Mouse (Mus musculus) kidney, embryonic 16.5 days (tissue): ENCODE measurements at regions not wholly inside any gene's neighbourhood (a gene's known extent, or its start where the extent isn't known, plus 50 kb on each side); places are given as distances from the start of the nearest gene placed in this dataset.

Source experiments
- ATAC-seq: fragments of 200-750 bp; cut with Nextera tagmentation; 2 replicates; pipeline ENCODE4 v1.8.0; 2017; ENCODE audit warnings: moderate TSS enrichment; ENCODE audit not compliant: low FRiP score, low TSS enrichment
- H3K27ac ChIP-seq: fragments of 300-500 bp; sonication (generic); 2 replicates; pipeline ENCODE4 v1.5.1; 2014; ENCODE audit warnings: low read length
- H3K27me3 ChIP-seq: fragments of 300-500 bp; sonication (generic); 2 replicates; pipeline ENCODE4 v1.6.1; 2014; ENCODE audit warnings: low read length, control low read depth, mixed read lengths; ENCODE audit not compliant: insufficient read depth
- H3K36me3 ChIP-seq: fragments of 300-500 bp; sonication (generic); 2 replicates; pipeline ENCODE4 v1.6.1; 2014; ENCODE audit warnings: low read length, control low read depth, mixed read lengths; ENCODE audit not compliant: insufficient read depth
- H3K4me1 ChIP-seq: fragments of 300-500 bp; sonication (generic); 2 replicates; pipeline ENCODE4 v1.6.1; 2014; ENCODE audit warnings: low read length, control low read depth, mixed read lengths; ENCODE audit not compliant: insufficient read depth
- H3K4me2 ChIP-seq: fragments of 300-500 bp; sonication (generic); replicated peaks from 2 replicates; pipeline ENCODE4 v1.6.1; 2014; ENCODE audit warnings: low read depth, low read length
- H3K4me3 ChIP-seq: fragments of 300-500 bp; sonication (generic); 2 replicates; pipeline ENCODE4 v1.5.1; 2014; ENCODE audit warnings: mild to moderate bottlenecking, low read length
- H3K9ac ChIP-seq: fragments of 300-500 bp; sonication (generic); replicated peaks from 2 replicates; pipeline ENCODE4 v1.6.1; 2014; ENCODE audit warnings: low read length
- H3K9me3 ChIP-seq: fragments of 300-500 bp; sonication (generic); 2 replicates; pipeline ENCODE4 v1.6.1; 2016; ENCODE audit warnings: low read length, control low read depth
- WGBS: fragments of 180-500 bp; shearing (Covaris S2); extraction: QIAGEN DNeasy Blood & Tissue Kit; methylation state at CpG from one replicate; pipeline ENCODE4 v1.1.7; 2014; 5-methylcytosine and 5-hydroxymethylcytosine counted together

GRCm38 (mm10) chr13:59266854-59267253 is 318.2 kb downstream of the Agtpbp1 start:
- Histone ChIP-seq H3K9me3 (no peaks in the 10 kb centered on the region), H3K4me2 (no peak overlapping the region), H3K4me1 (no peaks in the 10 kb centered on the region), H3K27ac (no peak overlapping the region), H3K36me3 (no peaks in the 10 kb centered on the region), H3K9ac (no peak overlapping the region), H3K4me3 (no peak overlapping the region), H3K27me3 (no peaks in the 10 kb centered on the region)
- no peak for ATAC-seq
- WGBS, result 44% methylated on average over 4 of the region's 4 CpGs

- H3K36me3 ChIP-seq, result no peaks in the 10 kb centered on the region
- 76% methylated on average over 11 of the region's 11 CpGs for WGBS
- H3K4me2 ChIP-seq, result no peak overlapping the region
- no peaks in the 10 kb centered on the region for H3K9me3 ChIP-seq
- H3K27me3 ChIP-seq, result no peaks in the 10 kb centered on the region
- H3K4me3 ChIP-seq, result no peak overlapping the region
- no peak for ATAC-seq
- H3K9ac ChIP-seq, result no peak overlapping the region
- H3K4me1 ChIP-seq, result no peaks in the 10 kb centered on the region
- H3K27ac ChIP-seq, result no peak overlapping the region
Measured at GRCm38 (mm10) chr13:59264126-59264525, 320.9 kb downstream of the Agtpbp1 start.

GRCm38 (mm10) chr13:59261924-59262323 is 323.1 kb downstream of the Agtpbp1 start:
- H3K9ac ChIP-seq, result no peak overlapping the region
- no peaks in the 10 kb centered on the region for H3K27me3 ChIP-seq
- H3K36me3 ChIP-seq, result no peaks in the 10 kb centered on the region
- H3K27ac ChIP-seq, result no peak overlapping the region
- 72% methylated on average over 3 of the region's 3 CpGs for WGBS
- no peaks in the 10 kb centered on the region for H3K9me3 ChIP-seq
- no peak for ATAC-seq
- no peak overlapping the region for H3K4me2 ChIP-seq
- no peak overlapping the region for H3K4me3 ChIP-seq
- no peaks in the 10 kb centered on the region for H3K4me1 ChIP-seq

GRCm38 (mm10) chr13:59255798-59256435 is 329.1 kb downstream of the Agtpbp1 start:
- H3K4me1 ChIP-seq, result peaks cover 13% of the 10 kb centered on the region
- no peaks in the 10 kb centered on the region for H3K27me3 ChIP-seq
- H3K4me2 ChIP-seq, result no peak overlapping the region
- ATAC-seq, result no peak
- no peak overlapping the region for H3K9ac ChIP-seq
- H3K4me3 ChIP-seq, result no peak overlapping the region
- H3K9me3 ChIP-seq, result no peaks in the 10 kb centered on the region
- H3K27ac ChIP-seq, result no peak overlapping the region
- 83% methylated on average over 12 of the region's 12 CpGs for WGBS
- no peaks in the 10 kb centered on the region for H3K36me3 ChIP-seq

- H3K4me2 ChIP-seq, result no peak overlapping the region
- ATAC-seq, result peak; percentile 60; the same call in 1 of the 2 replicates
- H3K27ac ChIP-seq, result no peak overlapping the region
- no peaks in the 10 kb centered on the region for H3K36me3 ChIP-seq
- no peaks in the 10 kb centered on the region for H3K9me3 ChIP-seq
- peaks cover 13% of the 10 kb centered on the region for H3K4me1 ChIP-seq
- H3K9ac ChIP-seq, result no peak overlapping the region
- H3K4me3 ChIP-seq, result no peak overlapping the region
- 40% methylated on average over 13 of the region's 13 CpGs for WGBS
- no peaks in the 10 kb centered on the region for H3K27me3 ChIP-seq
Measured at GRCm38 (mm10) chr13:59253667-59254558, 331.1 kb downstream of the Agtpbp1 start.

- Histone ChIP-seq H3K27ac (no peak overlapping the region), H3K9me3 (no peaks in the 10 kb centered on the region), H3K4me3 (no peak overlapping the region), H3K9ac (no peak overlapping the region), H3K4me1 (peaks cover 13% of the 10 kb centered on the region), H3K27me3 (no peaks in the 10 kb centered on the region), H3K4me2 (no peak overlapping the region), H3K36me3 (no peaks in the 10 kb centered on the region)
- ATAC-seq, result no peak
- 59% methylated on average over 12 of the region's 12 CpGs for WGBS
Measured at GRCm38 (mm10) chr13:59251252-59252006, 333.6 kb downstream of the Agtpbp1 start.

GRCm38 (mm10) chr13:59248411-59248810 is 336.6 kb downstream of the Agtpbp1 start:
- H3K9me3 ChIP-seq, result no peaks in the 10 kb centered on the region
- no peak overlapping the region for H3K27ac ChIP-seq
- H3K27me3 ChIP-seq, result no peaks in the 10 kb centered on the region
- no peak overlapping the region for H3K9ac ChIP-seq
- no peak overlapping the region for H3K4me2 ChIP-seq
- no peaks in the 10 kb centered on the region for H3K36me3 ChIP-seq
- WGBS, result 85% methylated on average over 9 of the region's 9 CpGs
- no peak for ATAC-seq
- H3K4me1 ChIP-seq, result peaks cover under 1% of the 10 kb centered on the region; the same call in 1 of the 2 replicates
- no peak overlapping the region for H3K4me3 ChIP-seq

GRCm38 (mm10) chr13:59246984-59247537 is 338.0 kb downstream of the Agtpbp1 start:
- WGBS, result 83% methylated on average over 7 of the region's 7 CpGs
- no peaks in the 10 kb centered on the region for H3K4me1 ChIP-seq
- no peak for ATAC-seq

GRCm38 (mm10) chr13:59246070-59246469 is 339.0 kb downstream of the Agtpbp1 start:
- H3K4me3 ChIP-seq, result no peak overlapping the region
- H3K36me3 ChIP-seq, result no peaks in the 10 kb centered on the region
- no peaks in the 10 kb centered on the region for H3K4me1 ChIP-seq
- H3K27ac ChIP-seq, result no peak overlapping the region
- no peaks in the 10 kb centered on the region for H3K27me3 ChIP-seq
- H3K9me3 ChIP-seq, result no peaks in the 10 kb centered on the region
- H3K4me2 ChIP-seq, result no peak overlapping the region
- no peak overlapping the region for H3K9ac ChIP-seq
- no peak for ATAC-seq
- WGBS, result 52% methylated on average over 6 of the region's 6 CpGs

More at GRCm38 (mm10) chr13:59246984-59247537, 338.0 kb downstream of the Agtpbp1 start:
- Histone ChIP-seq H3K4me3 (no peak overlapping the region), H3K9ac (no peak overlapping the region), H3K27me3 (no peaks in the 10 kb centered on the region), H3K4me2 (no peak overlapping the region), H3K9me3 (no peaks in the 10 kb centered on the region), H3K27ac (no peak overlapping the region), H3K36me3 (no peaks in the 10 kb centered on the region)
